Comparison of ENCODE assay signal across 8 mouse cellular contexts in the genomic region with DNA sequence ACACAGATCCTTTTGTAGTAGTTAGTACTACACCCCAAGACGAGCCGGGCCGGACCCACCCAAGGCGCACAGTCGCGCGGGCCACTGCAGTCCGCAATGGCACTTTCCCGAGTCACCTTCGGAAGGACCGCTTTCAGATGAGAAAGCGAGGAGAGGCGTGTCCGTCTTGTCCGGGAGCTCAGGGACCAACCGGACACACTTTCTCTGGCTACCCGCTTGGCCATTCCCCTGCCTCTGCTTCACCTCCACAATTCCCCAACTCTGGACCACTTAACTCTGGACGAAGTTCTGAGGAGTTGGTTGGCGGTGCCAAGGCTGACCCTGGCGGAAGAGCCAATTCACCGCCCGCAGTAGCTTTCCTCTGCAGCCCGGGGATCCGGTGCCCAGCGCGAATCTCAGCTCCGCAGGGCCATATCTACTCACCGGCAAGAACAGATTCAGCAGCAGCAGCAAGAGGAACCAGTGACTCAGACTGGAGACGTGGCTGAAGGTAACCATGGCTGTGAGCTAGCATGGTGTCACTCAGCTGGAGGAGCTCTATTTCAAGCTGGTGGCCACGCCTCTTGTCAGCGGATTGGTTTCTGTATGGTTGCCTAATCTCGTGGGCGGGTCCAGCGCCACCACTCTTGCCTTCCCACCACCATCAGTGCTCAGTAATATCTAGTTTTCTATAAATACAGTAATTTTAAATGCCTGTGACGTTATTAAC. TPM values are rescaled to one million over a fixed set of nuclear protein-coding genes. Genes with fewer than 3 reads are reported as not detected.
A peak's percentile ranks its signal among the peaks of the same experiment; 100 is the strongest.
DNase-seq lines count a peak whose midpoint lies in the region; ATAC-seq and TF ChIP-seq lines count a peak whose summit lies in the region.

Gene Tnfrsf23 (minus strand): TSS at position 514 of the 709 bp plus-strand sequence.

- H3K79me2 ChIP-seq in CH12.LX (replicated peaks; ENCODE audit: control insufficient read depth, extremely low read depth, insufficient read depth, poor library complexity, severe bottlenecking): no peaks in the 10 kb centered on the region

- no peak for TF ChIP-seq EP300 in CH12.LX (IDR thresholded peaks at IDR 0.05; ENCODE audit: low read length)

- DNase-seq in CH12.LX (ENCODE audit: extremely low read depth): peak; percentile 74
- peak; percentile 78 for DNase-seq in heart, postnatal 4 days
- DNase-seq in layer of hippocampus, adult 2 months (ENCODE audit: low spot score in 2 of 2): peak; percentile 63 to 79
- peak; percentile 69 for DNase-seq in lung, adult 2 months
- DNase-seq in thymus, adult 2 months: peak; percentile 57

- H3K4me1 ChIP-seq in CH12.LX (ENCODE audit: control insufficient read depth in 1 of 2, insufficient read depth in 2 of 2): peaks cover 0 to 5% of the 10 kb centered on the region in 2 experiments; a peak in 1 of 4 replicates
- H3K4me1 ChIP-seq in bone marrow macrophage, adult 2 months (ENCODE audit: control insufficient read depth, insufficient read depth, low read length): peaks cover 19% of the 10 kb centered on the region
- H3K4me1 ChIP-seq in forebrain, embryonic 16.5 days (replicated peaks; ENCODE audit: control insufficient read depth, insufficient read depth, low read length): peaks cover 7% of the 10 kb centered on the region
- no peaks in the 10 kb centered on the region for H3K4me1 ChIP-seq in lung, adult 2 months (ENCODE audit: control insufficient read depth, insufficient read depth, low read length)
- peaks cover 6% of the 10 kb centered on the region for H3K4me1 ChIP-seq in neural tube, embryonic 15.5 days
- peaks cover 5% of the 10 kb centered on the region; the same call in 1 of the 2 replicates for H3K4me1 ChIP-seq in thymus, adult 2 months (replicated peaks; ENCODE audit: control insufficient read depth, insufficient read depth, low read length)

- no peaks in the 10 kb centered on the region for H3K27me3 ChIP-seq in CH12.LX (replicated peaks)
- H3K27me3 ChIP-seq in forebrain, embryonic 16.5 days (replicated peaks; ENCODE audit: control insufficient read depth, insufficient read depth, low read length): peaks cover 3% of the 10 kb centered on the region
- peaks cover 4% of the 10 kb centered on the region; the same call in 1 of the 2 replicates for H3K27me3 ChIP-seq in neural tube, embryonic 15.5 days (replicated peaks)
- H3K27me3 ChIP-seq in thymus, adult 2 months (ENCODE audit: control insufficient read depth, insufficient read depth, low read length): no peaks in the 10 kb centered on the region

- in situ Hi-C loops in CH12.LX (cut with MboI; ENCODE audit: low pct_ligation_motif_present, low pct_unique_long_range_greater_than_20kb, low sequenced_read_pairs): no loop called here

- no peaks in the 10 kb centered on the region for H3K9me3 ChIP-seq in CH12.LX (replicated peaks; ENCODE audit: low read length)
- no peaks in the 10 kb centered on the region for H3K9me3 ChIP-seq in forebrain, embryonic 16.5 days (ENCODE audit: control insufficient read depth, low read length)
- H3K9me3 ChIP-seq in neural tube, embryonic 15.5 days (replicated peaks): no peaks in the 10 kb centered on the region

- TF ChIP-seq POLR2A in CH12.LX (IDR thresholded peaks at IDR 0.05; ENCODE audit: low read depth, low read length): peak; percentile 69
- no peak for TF ChIP-seq POLR2A in bone marrow macrophage, adult 2 months (IDR thresholded peaks at IDR 0.05; ENCODE audit: borderline replicate concordance, low read depth, low read length)
- TF ChIP-seq POLR2A in lung, adult 2 months (IDR thresholded peaks at IDR 0.05; ENCODE audit: borderline replicate concordance, extremely low read depth, low read depth, low read length): peak; percentile 73; the same call in 1 of the 2 replicates
- TF ChIP-seq POLR2A in thymus, adult 2 months (IDR thresholded peaks at IDR 0.05; ENCODE audit: control insufficient read depth, extremely low read depth, insufficient read depth, low read length, poor library complexity): no peak

- no peak for TF ChIP-seq CTCF in CH12.LX (conservative IDR thresholded peaks at IDR 0.05 in 1 of 2, IDR thresholded peaks at IDR 0.05 in 1 of 2; ENCODE audit: low read depth in 2 of 2, low read length in 2 of 2)
- no peak for TF ChIP-seq CTCF in bone marrow macrophage, adult 2 months (IDR thresholded peaks at IDR 0.05; ENCODE audit: low read depth, low read length)
- TF ChIP-seq CTCF in layer of hippocampus, adult 2 months (conservative IDR thresholded peaks at IDR 0.05): no peak
- no peak for TF ChIP-seq CTCF in lung, adult 2 months (IDR thresholded peaks at IDR 0.05; ENCODE audit: insufficient read depth, low read length)
- TF ChIP-seq CTCF in thymus, adult 2 months (IDR thresholded peaks at IDR 0.05; ENCODE audit: borderline replicate concordance, control insufficient read depth, extremely low read depth, insufficient read depth, low read length, poor library complexity): no peak

- peak within 1 kb of the TSS in 2 of 3 experiments; percentile 10 to 54 for H3K4me3 ChIP-seq in CH12.LX (replicated peaks in 1 of 3; ENCODE audit: low read depth in 2 of 3, low read length in 2 of 3, poor library complexity in 1 of 3)
- H3K4me3 ChIP-seq in bone marrow macrophage, adult 2 months (ENCODE audit: insufficient read depth, low read length): peak within 1 kb of the TSS; percentile 63
- peak within 1 kb of the TSS; percentile 37 for H3K4me3 ChIP-seq in forebrain, embryonic 16.5 days (replicated peaks; ENCODE audit: low read length)
- H3K4me3 ChIP-seq in layer of hippocampus, adult 2 months: peak within 1 kb of the TSS; percentile 55
- H3K4me3 ChIP-seq in lung, adult 2 months (replicated peaks; ENCODE audit: extremely low read depth, low read depth, low read length): peak within 1 kb of the TSS; percentile 78
- H3K4me3 ChIP-seq in neural tube, embryonic 15.5 days (replicated peaks): peak within 1 kb of the TSS; percentile 40
- peak within 1 kb of the TSS; percentile 13 for H3K4me3 ChIP-seq in thymus, adult 2 months (ENCODE audit: control insufficient read depth, insufficient read depth, low read length)

- no peak within 1 kb of the TSS for H3K27ac ChIP-seq in CH12.LX (ENCODE audit: insufficient read depth, low read depth)
- peak within 1 kb of the TSS; percentile 20 for H3K27ac ChIP-seq in bone marrow macrophage, adult 2 months (ENCODE audit: insufficient read depth, low read depth, low read length)
- no peak within 1 kb of the TSS for H3K27ac ChIP-seq in forebrain, embryonic 16.5 days (ENCODE audit: low read length)
- H3K27ac ChIP-seq in layer of hippocampus, adult 2 months: no peak within 1 kb of the TSS
- no peak within 1 kb of the TSS for H3K27ac ChIP-seq in neural tube, embryonic 15.5 days (replicated peaks)
- H3K27ac ChIP-seq in thymus, adult 2 months (ENCODE audit: control insufficient read depth, insufficient read depth, low read length): no peak within 1 kb of the TSS

- ATAC-seq in forebrain, embryonic 16.5 days: peak; percentile 95
- ATAC-seq in neural tube, embryonic 15.5 days (ENCODE audit: low FRiP score): peak; percentile 75

- H3K4me2 ChIP-seq in CH12.LX (ENCODE audit: insufficient read depth, low read depth, poor library complexity, severe bottlenecking): peak within 1 kb of the TSS; percentile 74
- H3K4me2 ChIP-seq in forebrain, embryonic 16.5 days (ENCODE audit: low read length): peak within 1 kb of the TSS; percentile 71
- peak within 1 kb of the TSS; percentile 68 for H3K4me2 ChIP-seq in neural tube, embryonic 15.5 days

- peaks cover 3 to 13% of the 10 kb centered on the region in 2 experiments for H3K36me3 ChIP-seq in CH12.LX (replicated peaks in 1 of 2; ENCODE audit: control insufficient read depth in 1 of 2, insufficient read depth in 1 of 2, low read length in 1 of 2)
- peaks cover 8% of the 10 kb centered on the region; the same call in 1 of the 2 replicates for H3K36me3 ChIP-seq in forebrain, embryonic 16.5 days (ENCODE audit: control insufficient read depth, insufficient read depth)
- peaks cover 33% of the 10 kb centered on the region for H3K36me3 ChIP-seq in neural tube, embryonic 15.5 days
- no peaks in the 10 kb centered on the region for H3K36me3 ChIP-seq in thymus, adult 2 months (ENCODE audit: control insufficient read depth, insufficient read depth, low read length)

- H3K9ac ChIP-seq in CH12.LX (ENCODE audit: insufficient read depth, low read depth): no peak within 1 kb of the TSS
- H3K9ac ChIP-seq in forebrain, embryonic 16.5 days (replicated peaks; ENCODE audit: low read depth, low read length): 0 out of 2 replicates have a peak within 1 kb of the TSS, but pooled peaks have one; percentile 17
- peak within 1 kb of the TSS; percentile 37; the same call in 1 of the 2 replicates for H3K9ac ChIP-seq in neural tube, embryonic 15.5 days (replicated peaks)

- no peak for TF ChIP-seq RAD21 in CH12.LX (IDR thresholded peaks at IDR 0.05; ENCODE audit: low read depth, low read length)

- dilution Hi-C loops in CH12.LX (cut with MboI; ENCODE audit: extremely low pct_ligation_motif_present, extremely low pct_unique_long_range_greater_than_20kb, low sequenced_read_pairs): no loop called here

- WGBS in forebrain, embryonic 16.5 days: 2% methylated on average over 35 of the region's 35 CpGs
- WGBS in lung, adult 2 months: 2% methylated on average over 35 of the region's 35 CpGs
- 3% methylated on average over 35 of the region's 35 CpGs for WGBS in neural tube, embryonic 15.5 days
- WGBS in thymus, adult 2 months: 4% methylated on average over 35 of the region's 35 CpGs

TF ChIP-seq in CH12.LX, 34 proteins besides CTCF, POLR2A, EP300 and RAD21:
- TF ChIP-seq POLR2AphosphoS2 (IDR thresholded peaks at IDR 0.05; ENCODE audit: low read depth, low read length) (no peak), USF2 (conservative IDR thresholded peaks at IDR 0.05; ENCODE audit: low read depth, low read length) (no peak), USF1 (IDR thresholded peaks at IDR 0.05; ENCODE audit: low read depth, low read length) (no peak), TBP (conservative IDR thresholded peaks at IDR 0.05; ENCODE audit: low read depth, low read length) (peak; percentile 86)

RNA-seq across cellular contexts. Expression of gene Tnfrsf23, which starts in this region (rescaled TPM):
- total RNA-seq in CH12.LX (2012; rRNA removed): 0.08 TPM in 1 of 2 replicates, not detected in the other
- total RNA-seq in CH12.LX (2014; rRNA removed): not detected in 2 replicates
- polyA plus RNA-seq in CH12.LX (2012; ENCODE audit: insufficient read length, low read depth): 0.60 and 0.71 TPM in 2 replicates
- polyA plus RNA-seq in bone marrow macrophage, adult 2 months (2012; ENCODE audit: insufficient read depth, insufficient read length, missing spikeins): 9.8 TPM in 2 replicates
- 0.61 and 0.76 TPM in 2 replicates for polyA plus RNA-seq in forebrain, embryonic 16.5 days (2015; fragmentation: Nextera tagmentation; extraction: Ambion mirVana)
- 1 to 10 TPM; 3.4 to 3.6 TPM for total RNA-seq in heart, postnatal 4 days (2021)
- 1 to 10 TPM; 1.3 to 1.6 TPM for total RNA-seq in layer of hippocampus, adult 2 months (2021)
- 3.0 and 5.3 TPM in 2 replicates for polyA plus RNA-seq in lung, adult 2 months (2012; rRNA removed)
- polyA plus RNA-seq in neural tube, embryonic 15.5 days (2015; fragmentation: Nextera tagmentation; extraction: Ambion mirVana): 0.93 and 1.4 TPM in 2 replicates
- 3.5 and 4.8 TPM in 2 replicates for polyA plus RNA-seq in thymus, adult 2 months (2012; rRNA removed)

Comparison
In these comparisons a context has a peak if more than half of its experiments do, and no peak if none do; other contexts are left out.
1. Peak in DNase-seq, H3K4me3 ChIP-seq and H3K4me2 ChIP-seq in CH12.LX; RNA of the gene not detected or under 1 TPM.
2. Peak in ATAC-seq, H3K4me3 ChIP-seq, H3K9ac ChIP-seq and H3K4me2 ChIP-seq in forebrain, embryonic 16.5 days; RNA of the gene not detected or under 1 TPM.
3. H3K4me3 ChIP-seq: peak in every context shown above with its lines; median percentile 78 in lung, adult 2 months; 63 in bone marrow macrophage, adult 2 months; 55 in layer of hippocampus, adult 2 months; 40 in neural tube, embryonic 15.5 days; 37 in forebrain, embryonic 16.5 days; 32 in CH12.LX; 13 in thymus, adult 2 months.
4. POLR2A ChIP-seq: peak in CH12.LX (single experiment) and lung, adult 2 months (single experiment); none in bone marrow macrophage, adult 2 months (single experiment) and thymus, adult 2 months (single experiment).
5. Peak in every context shown above with its lines, with median percentiles within 50 percentile points of each other: DNase-seq and H3K4me2 ChIP-seq.